Mouse (Mus musculus) lung, postnatal 4 days (tissue): ENCODE measurements around the gene Zfx.
A peak's percentile ranks its signal among the peaks of the same experiment; 100 is the strongest.

Experiments used
- DNase-seq, 2 experiments: peaks; one replicate each; pipeline ENCODE4 v3.0.0; 2021

Gene Zfx

GRCm38 (mm10) chrX:94123059-94123839 lies at the start of gene Zfx:
TSS of gene Zfx (minus strand) at chrX:94123702.
- DNase-seq = peak; percentile 73 to 83

- no peak for DNase-seq
These were observed 45.8 kb upstream of the Zfx start for GRCm38 (mm10) chrX:94169348-94169747.

GRCm38 (mm10) chrX:94152251-94152830 lies 28.8 kb upstream of the Zfx start:
- DNase-seq = peak in 1 of 2 experiments; percentile 5

GRCm38 (mm10) chrX:94150471-94150870 lies 27.0 kb upstream of the Zfx start:
- no peak for DNase-seq

- DNase-seq = no peak
These were observed 18.7 kb upstream of the Zfx start for GRCm38 (mm10) chrX:94142004-94142771.

- DNase-seq = no peak
These were observed 16.6 kb upstream of the Zfx start for GRCm38 (mm10) chrX:94140080-94140479.

GRCm38 (mm10) chrX:94138256-94138655 lies 14.8 kb upstream of the Zfx start:
- no peak for DNase-seq

GRCm38 (mm10) chrX:94135084-94135483 lies 11.6 kb upstream of the Zfx start:
- DNase-seq = no peak

GRCm38 (mm10) chrX:94133551-94133950 lies 10.0 kb upstream of the Zfx start:
- no peak for DNase-seq

- no peak for DNase-seq
These were observed 8.7 kb upstream of the Zfx start for GRCm38 (mm10) chrX:94132239-94132638.

GRCm38 (mm10) chrX:94129712-94130111 lies 6.2 kb upstream of the Zfx start:
- DNase-seq = no peak

- DNase-seq = no peak
These were observed 2.4 kb upstream of the Zfx start for GRCm38 (mm10) chrX:94125950-94126349.

- DNase-seq = no peak
These were observed 818 bp downstream of the Zfx start for GRCm38 (mm10) chrX:94122709-94123058.

GRCm38 (mm10) chrX:94121866-94122708 lies 1.4 kb downstream of the Zfx start:
- DNase-seq = peak; percentile 89 to 94

GRCm38 (mm10) chrX:94121161-94121856 lies 2.2 kb downstream of the Zfx start:
- DNase-seq = peak; percentile 20 to 21

GRCm38 (mm10) chrX:94118350-94118749 lies 5.2 kb downstream of the Zfx start:
- DNase-seq = no peak

GRCm38 (mm10) chrX:94115882-94116281 lies 7.6 kb downstream of the Zfx start:
- DNase-seq = no peak

- no peak for DNase-seq
These were observed 17.5 kb downstream of the Zfx start for GRCm38 (mm10) chrX:94105964-94106363.

- DNase-seq = no peak
These were observed 20.6 kb downstream of the Zfx start for GRCm38 (mm10) chrX:94102938-94103337.

- DNase-seq = no peak
These were observed 22.9 kb downstream of the Zfx start for GRCm38 (mm10) chrX:94100561-94100960.

- DNase-seq = no peak
These were observed 32.5 kb downstream of the Zfx start for GRCm38 (mm10) chrX:94091001-94091400.

- peak; percentile 15 to 22 for DNase-seq
These were observed 62.3 kb downstream of the Zfx start for GRCm38 (mm10) chrX:94061246-94061645.
